Mouse (Mus musculus) spleen, adult 2 months (tissue): ENCODE measurements at regions not wholly inside any gene's neighbourhood (a gene's known extent, or its start where the extent isn't known, plus 50 kb on each side); places are given as distances from the start of the nearest gene placed in this dataset.

ENCODE experiments used
- CTCF ChIP-seq: fragments of 200-500 bp; IDR thresholded peaks from 2 replicates; pipeline ENCODE4 v1.5.1; 2011; ENCODE audit warnings: mild to moderate bottlenecking, inconsistent platforms; ENCODE audit not compliant: insufficient read depth, insufficient read length, insufficient replicate concordance; ENCODE audit errors: extremely low read depth
- POLR2A ChIP-seq: fragments of 200-500 bp; IDR thresholded peaks from 2 replicates; pipeline ENCODE4 v1.6.1; 2011; ENCODE audit warnings: low read depth, low read length, inconsistent platforms

GRCm38 (mm10) chr8:11107435-11107834 lies 99.2 kb upstream of the Irs2 start:
- no peak for TF ChIP-seq CTCF
- TF ChIP-seq POLR2A = no peak
